Mouse (Mus musculus) small intestine, adult 2 months (tissue): ENCODE results near the gene Sik3.

Experiments used
- CTCF ChIP-seq: fragments of 200-500 bp; IDR thresholded peaks from 2 replicates; pipeline ENCODE4 v1.5.1; 2012; ENCODE audit warnings: low read depth, mild to moderate bottlenecking, control low read depth, inconsistent platforms, low read length, moderate library complexity, mixed read lengths; ENCODE audit not compliant: insufficient replicate concordance, insufficient read length; ENCODE audit errors: extremely low read depth
- POLR2A ChIP-seq: fragments of 200-500 bp; IDR thresholded peaks from 2 replicates; pipeline ENCODE4 v1.6.1; 2012; ENCODE audit warnings: low read depth, mild to moderate bottlenecking, control low read depth, inconsistent platforms, low read length, moderate library complexity

DNA sequence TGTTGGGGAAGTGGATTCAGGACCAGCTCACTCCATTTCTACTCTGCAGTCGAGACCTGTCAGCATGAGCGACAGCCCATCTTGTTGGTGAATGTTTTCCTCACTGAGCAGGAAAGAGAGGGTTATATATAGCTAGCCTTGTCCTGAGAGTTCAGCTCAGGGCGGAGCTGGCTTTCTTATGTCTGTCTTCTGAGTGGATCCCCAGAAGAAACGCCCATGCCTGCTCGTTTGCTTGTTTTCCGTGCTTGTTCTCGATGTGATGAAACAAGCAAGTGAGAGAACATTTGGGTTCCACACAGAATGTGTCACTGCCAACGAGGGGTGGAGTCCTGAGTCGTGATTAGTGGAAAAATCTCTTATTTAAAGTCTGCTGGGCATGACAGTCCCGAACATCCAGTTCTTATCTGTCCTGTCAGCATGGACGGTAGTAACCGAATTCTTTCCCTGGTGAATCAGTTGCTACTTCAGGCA, 184.1 kb downstream of the Sik3 start:
- no peak for TF ChIP-seq CTCF
- no peak for TF ChIP-seq POLR2A
